Mouse (Mus musculus) erythroblast, embryonic 14.5 days (primary cell): ENCODE measurements at regions not wholly inside any gene's neighbourhood (a gene's known extent, or its start where the extent isn't known, plus 50 kb on each side); places are given as distances from the start of the nearest gene placed in this dataset.

Experiments used
- GATA1 ChIP-seq: IDR thresholded peaks from 2 replicates; pipeline ENCODE4 v1.6.1; 2012; ENCODE audit warnings: low read length, inconsistent platforms, mixed read lengths
- TAL1 ChIP-seq: IDR thresholded peaks from 3 replicates; pipeline ENCODE4 v1.6.1; 2012; ENCODE audit warnings: low read length, inconsistent platforms, mixed read lengths

- TF ChIP-seq GATA1 (no peak), TAL1 (no peak)
Measured at GRCm38 (mm10) chr2:45554707-45555106, 437.5 kb upstream of the Zeb2 start.
